Mouse (Mus musculus) G1E (cell line): ENCODE measurements around the gene Rgs3. TPM values are rescaled to one million over a fixed set of nuclear protein-coding genes. Genes with fewer than 3 reads are reported as not detected.

Experiments
- ATAC-seq: 2 replicates; pipeline ENCODE4 v1.8.0; 2016; ENCODE audit warnings: mild to moderate bottlenecking; ENCODE audit not compliant: insufficient number of reproducible peaks, poor library complexity, low FRiP score, severe bottlenecking; ENCODE audit errors: extremely low read depth
- DNase-seq: peaks from one replicate; pipeline ENCODE4 v3.0.0; 2012; ENCODE audit warnings: low spot score
- H3K27me3 ChIP-seq: 2 replicates; pipeline ENCODE4 v1.6.1; 2012; ENCODE audit warnings: mild to moderate bottlenecking, low read length, inconsistent platforms; ENCODE audit not compliant: insufficient read depth
- H3K36me3 ChIP-seq: replicated peaks from 2 replicates; pipeline ENCODE3; 2012; ENCODE audit warnings: mild to moderate bottlenecking, inconsistent platforms
- H3K4me1 ChIP-seq: 2 replicates; pipeline ENCODE4 v1.6.1; 2012; ENCODE audit warnings: low read depth, low read length, inconsistent platforms, mixed read lengths; ENCODE audit not compliant: insufficient read depth
- H3K4me3 ChIP-seq: 2 replicates; pipeline ENCODE4 v1.5.1; 2012; ENCODE audit warnings: low read depth, mild to moderate bottlenecking, inconsistent platforms, low read length, moderate library complexity, mixed read lengths
- H3K9me3 ChIP-seq: replicated peaks from 2 replicates; pipeline ENCODE4 v1.6.1; 2012; ENCODE audit warnings: inconsistent platforms
- CTCF ChIP-seq: IDR thresholded peaks from 2 replicates; pipeline ENCODE4 v1.5.1; 2012; ENCODE audit warnings: low read depth, low read length, inconsistent platforms, mixed read lengths
- GATA1 ChIP-seq: IDR thresholded peaks from 2 replicates; pipeline ENCODE4 v1.6.1; 2012; ENCODE audit warnings: borderline replicate concordance, low read length, inconsistent platforms, mixed read lengths
- GATA2 ChIP-seq: IDR thresholded peaks from 2 replicates; pipeline ENCODE4 v1.6.1; 2012; ENCODE audit warnings: low read depth, low read length, inconsistent platforms, borderline replicate concordance
- POLR2AphosphoS5 ChIP-seq: IDR thresholded peaks from 2 replicates; pipeline ENCODE4 v1.6.1; 2012; ENCODE audit warnings: low read depth, low read length, inconsistent platforms; ENCODE audit not compliant: insufficient replicate concordance
- TAL1 ChIP-seq: conservative IDR thresholded peaks from 2 replicates; pipeline ENCODE4 v1.6.1; 2012; ENCODE audit warnings: low read depth, low read length, inconsistent platforms, mixed read lengths
- polyA plus RNA-seq: library from polyadenylated mRNA; stranded (reverse); fragments of >175 nt; gene quantifications from 2 replicates; pipeline ENCODE4 v1.2.3, GENCODE M21; 2012
- total RNA-seq, 2 experiments: library from RNA; stranded (forward) in 1 of 2; stranded (reverse) in 1 of 2; fragments of 200-1000 nt in 1 of 2; fragments of >200 nt in 1 of 2; fragmentation: Nextera tagmentation in 1 of 2; gene quantifications; 2 replicates each; pipeline ENCODE4 v1.2.3; 2014 to 2017

Rgs3 gene
- total and polyA plus RNA-seq, 3 experiments, result 0.16 TPM; not detected in 2

GRCm38 (mm10) chr4:62594442-62594841, 34.8 kb downstream of the Rgs3 start:
- no peak for ATAC-seq

GRCm38 (mm10) chr4:62596051-62596450, 36.4 kb downstream of the Rgs3 start:
- DNase-seq, result no peak
- H3K36me3 ChIP-seq, result no peaks in the 10 kb centered on the region
- no peaks in the 10 kb centered on the region for H3K4me1 ChIP-seq
- no peak overlapping the region for H3K4me3 ChIP-seq
- H3K9me3 ChIP-seq, result peaks cover 14% of the 10 kb centered on the region
- no peak for TF ChIP-seq POLR2AphosphoS5
- TF ChIP-seq CTCF, result no peak
- TF ChIP-seq TAL1, result no peak
- TF ChIP-seq GATA1, result no peak
- TF ChIP-seq GATA2, result no peak
- no peak for ATAC-seq
- H3K27me3 ChIP-seq, result no peaks in the 10 kb centered on the region

More at GRCm38 (mm10) chr4:62594442-62594841, 34.8 kb downstream of the Rgs3 start:
- Histone ChIP-seq H3K27me3 (no peaks in the 10 kb centered on the region), H3K4me3 (no peak overlapping the region), H3K36me3 (no peaks in the 10 kb centered on the region), H3K4me1 (no peaks in the 10 kb centered on the region), H3K9me3 (peaks cover 14% of the 10 kb centered on the region)
- DNase-seq, result no peak
- no peak for TF ChIP-seq POLR2AphosphoS5
- TF ChIP-seq TAL1, result no peak

GRCm38 (mm10) chr4:62600549-62600948, 40.9 kb downstream of the Rgs3 start:
- H3K36me3 ChIP-seq, result no peaks in the 10 kb centered on the region
- TF ChIP-seq GATA1 (no peak), TAL1 (no peak), POLR2AphosphoS5 (no peak), GATA2 (no peak), CTCF (no peak)
- no peak for ATAC-seq

GRCm38 (mm10) chr4:62603607-62604006, 44.0 kb downstream of the Rgs3 start:
- Histone ChIP-seq H3K36me3 (no peaks in the 10 kb centered on the region), H3K9me3 (peaks cover 53% of the 10 kb centered on the region), H3K27me3 (no peaks in the 10 kb centered on the region), H3K4me3 (no peak overlapping the region), H3K4me1 (no peaks in the 10 kb centered on the region)
- no peak for DNase-seq
- ATAC-seq, result no peak
- TF ChIP-seq POLR2AphosphoS5 (no peak), CTCF (no peak), GATA1 (no peak), TAL1 (no peak), GATA2 (no peak)

More at GRCm38 (mm10) chr4:62600549-62600948, 40.9 kb downstream of the Rgs3 start:
- DNase-seq, result no peak
- H3K4me3 ChIP-seq, result no peak overlapping the region
- H3K27me3 ChIP-seq, result no peaks in the 10 kb centered on the region
- peaks cover 34% of the 10 kb centered on the region for H3K9me3 ChIP-seq
- no peaks in the 10 kb centered on the region for H3K4me1 ChIP-seq

- peaks cover 54% of the 10 kb centered on the region for H3K9me3 ChIP-seq
- TF ChIP-seq TAL1 (no peak), POLR2AphosphoS5 (no peak), GATA1 (no peak), CTCF (no peak), GATA2 (no peak)
- no peak overlapping the region for H3K4me3 ChIP-seq
- ATAC-seq (no peak), DNase-seq (no peak)
- no peaks in the 10 kb centered on the region for H3K4me1 ChIP-seq
- H3K36me3 ChIP-seq, result no peaks in the 10 kb centered on the region
- no peaks in the 10 kb centered on the region for H3K27me3 ChIP-seq
Observed at GRCm38 (mm10) chr4:62604094-62604493, 44.4 kb downstream of the Rgs3 start.

GRCm38 (mm10) chr4:62605856-62606541, 46.4 kb downstream of the Rgs3 start:
- H3K36me3 ChIP-seq, result no peaks in the 10 kb centered on the region
- TF ChIP-seq GATA1, result no peak
- TF ChIP-seq POLR2AphosphoS5, result no peak
- TF ChIP-seq GATA2, result no peak
- no peak for TF ChIP-seq CTCF
- TF ChIP-seq TAL1, result no peak
- ATAC-seq (no peak), DNase-seq (no peak)
- H3K9me3 ChIP-seq, result peaks cover 68% of the 10 kb centered on the region
- H3K4me1 ChIP-seq, result no peaks in the 10 kb centered on the region
- H3K27me3 ChIP-seq, result no peaks in the 10 kb centered on the region
- no peak overlapping the region for H3K4me3 ChIP-seq
